Mouse (Mus musculus) skeletal muscle tissue, adult 2 months (tissue): ENCODE data around the gene Slc25a22.
"Not testable (repeated sequence)": the region's sequence is repeated elsewhere in the genome, so short reads cannot be mapped to it uniquely, and the experiment has no call there.

Experiments used
- DNase-seq: peaks from one replicate; pipeline ENCODE4 v3.0.0-alpha.2; 2012; ENCODE audit warnings: low read depth, low spot score

Gene Slc25a22

DNA sequence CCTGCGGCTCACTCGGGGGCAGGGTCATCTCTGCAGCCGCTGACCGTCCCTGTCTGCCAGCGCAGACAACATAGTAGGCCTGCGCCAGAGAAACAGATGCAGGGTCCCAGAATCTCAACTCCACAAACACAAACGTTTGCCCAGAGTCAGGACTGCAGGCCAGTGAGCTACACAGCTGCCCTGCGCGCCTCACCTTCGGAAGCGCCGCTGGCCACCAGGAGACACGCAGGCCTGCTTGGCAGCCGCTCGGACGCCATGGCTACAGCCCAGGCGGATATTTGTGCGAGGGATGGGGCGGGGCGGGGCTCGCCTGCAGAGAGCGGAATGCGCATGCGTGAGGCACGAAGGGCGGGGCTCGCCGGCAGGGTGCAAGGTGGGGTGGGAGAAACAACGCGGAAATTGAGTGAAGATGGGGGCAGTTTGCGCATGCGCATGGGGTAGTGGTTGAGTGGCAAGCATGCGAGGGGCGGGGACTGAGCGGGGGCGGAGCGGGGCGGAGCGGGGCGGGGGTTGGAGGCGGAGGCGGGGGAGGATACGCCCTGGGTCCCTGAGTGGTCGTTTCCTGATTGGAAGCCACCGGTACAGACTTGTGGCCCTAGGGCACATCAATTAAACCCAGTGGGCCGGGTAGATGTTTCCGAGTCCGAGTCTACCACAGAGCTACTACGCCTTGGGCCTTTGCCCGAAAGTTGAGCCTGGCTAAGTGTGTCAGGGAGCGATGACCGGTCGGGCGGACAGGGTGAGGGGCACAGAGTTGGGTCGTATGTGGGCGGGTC is 23.7 kb downstream of the Slc25a22 start, which contains the start of gene Gatd1:
Gene Gatd1, minus strand, starts transcription at position 328 of the 776 bp plus-strand sequence.
- DNase-seq, result peak; percentile 100

GRCm38 (mm10) chr7:141413331-141413730 is 24.4 kb downstream of the Slc25a22 start:
- DNase-seq, result no peak

DNA sequence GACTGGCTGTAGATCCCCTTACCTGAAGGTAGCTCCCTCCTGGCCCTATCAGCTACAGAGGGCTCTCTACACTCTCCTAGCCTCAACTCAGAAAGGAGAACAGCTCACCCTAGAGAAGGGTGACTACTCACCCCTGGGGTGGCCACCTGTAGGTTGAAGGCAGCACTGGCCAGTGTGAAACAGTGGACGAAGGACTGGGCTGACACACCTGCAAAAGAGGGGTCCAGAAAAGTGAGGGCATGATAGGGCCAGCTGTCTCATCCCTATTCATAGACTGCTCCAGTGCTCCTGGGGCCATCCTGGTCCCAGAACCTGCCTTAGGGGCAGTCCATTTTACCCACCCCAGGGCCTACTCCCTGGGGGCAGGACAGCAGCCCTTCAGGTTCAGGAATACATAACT is 26.0 kb downstream of the Slc25a22 start:
- DNase-seq, result no peak

DNA sequence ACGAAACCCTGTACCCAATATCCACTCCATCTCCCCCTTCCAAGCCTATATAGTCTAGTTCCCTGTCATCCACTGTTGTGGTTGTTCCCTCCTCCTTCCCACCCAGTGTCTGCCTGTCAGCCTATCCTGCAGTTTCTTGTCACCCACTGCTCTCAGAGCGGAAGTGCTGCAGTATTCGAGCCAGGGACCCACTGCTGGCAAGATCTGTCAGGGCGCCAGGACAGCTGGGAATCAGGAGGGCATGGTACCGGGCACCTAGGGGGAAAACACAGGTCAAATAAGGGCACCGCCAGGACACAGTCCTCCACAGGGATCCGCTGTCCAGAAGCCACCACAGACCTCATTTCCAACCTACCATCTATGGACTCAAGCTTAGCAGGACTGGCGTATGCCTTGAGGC is 27.1 kb downstream of the Slc25a22 start:
- DNase-seq, result no peak

DNA sequence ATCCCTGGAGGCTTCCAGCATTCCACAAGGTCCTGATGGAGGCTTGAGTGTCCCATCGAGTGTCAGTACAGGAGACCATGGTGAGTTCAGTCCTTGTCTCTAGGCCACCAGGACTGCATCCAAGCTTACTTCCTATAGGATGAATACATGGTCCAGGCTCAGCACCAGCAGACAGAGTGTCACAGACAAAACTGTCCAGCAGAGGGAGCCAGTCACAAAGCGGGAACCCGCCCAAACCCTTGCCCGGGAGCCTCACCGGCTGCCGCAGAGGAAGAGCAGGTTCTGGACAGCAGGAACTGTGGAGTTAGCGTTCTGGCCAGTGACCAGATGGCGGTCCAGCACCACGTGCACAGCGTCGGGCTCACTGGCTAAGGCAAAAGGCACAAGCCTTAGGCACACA is 28.9 kb downstream of the Slc25a22 start:
- DNase-seq, result peak; percentile 74

- DNase-seq, result not testable (repeated sequence)
These were observed 30.0 kb downstream of the Slc25a22 start for GRCm38 (mm10) chr7:141407670-141408069.

DNA sequence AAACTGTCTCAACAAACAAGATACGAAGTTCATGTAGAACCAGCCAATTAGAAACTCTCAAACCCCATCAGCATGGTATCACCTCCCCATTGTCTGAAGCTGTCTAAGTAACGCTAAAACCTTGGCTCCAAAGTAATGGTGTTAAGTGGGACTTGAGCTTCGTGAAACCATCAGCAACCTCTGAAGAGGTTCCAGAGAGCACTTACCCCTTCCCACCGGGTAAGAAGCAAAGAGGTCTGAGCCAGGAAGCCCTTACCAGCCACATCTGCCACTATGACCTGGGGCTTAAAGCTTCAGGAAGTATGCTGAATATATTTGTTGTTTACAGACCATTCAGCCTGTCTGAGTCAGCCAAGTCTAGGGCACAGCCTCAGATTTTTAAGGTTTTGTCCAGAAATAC is 32.2 kb downstream of the Slc25a22 start:
- no peak for DNase-seq

GRCm38 (mm10) chr7:141403305-141403704 is 34.4 kb downstream of the Slc25a22 start:
- DNase-seq, result no peak

GRCm38 (mm10) chr7:141395348-141395747 is 42.3 kb downstream of the Slc25a22 start:
- DNase-seq, result no peak

DNA sequence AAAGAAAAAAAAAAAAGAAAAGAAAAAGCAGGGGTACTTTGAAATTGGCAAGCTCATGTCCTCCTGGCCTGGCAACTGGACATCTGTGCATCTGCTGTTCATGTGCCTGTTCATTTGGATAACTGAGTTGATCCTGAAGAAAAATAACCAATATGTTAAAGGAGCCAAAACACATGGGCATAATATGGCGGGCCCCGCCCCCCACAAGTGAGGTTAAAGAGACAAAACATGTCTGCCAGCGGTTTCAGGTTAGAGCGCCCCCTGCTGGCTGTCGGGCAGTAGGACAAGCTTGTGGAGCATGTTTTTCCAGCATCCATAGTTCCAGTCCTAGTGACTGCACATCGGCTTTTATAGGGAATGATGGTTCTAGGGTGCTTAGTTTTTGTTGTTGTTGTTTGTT is 42.9 kb downstream of the Slc25a22 start:
- DNase-seq, result no peak

GRCm38 (mm10) chr7:141394158-141394557 is 43.5 kb downstream of the Slc25a22 start:
- no peak for DNase-seq

- DNase-seq, result no peak
These were observed 45.0 kb downstream of the Slc25a22 start for GRCm38 (mm10) chr7:141392552-141393222.

DNA sequence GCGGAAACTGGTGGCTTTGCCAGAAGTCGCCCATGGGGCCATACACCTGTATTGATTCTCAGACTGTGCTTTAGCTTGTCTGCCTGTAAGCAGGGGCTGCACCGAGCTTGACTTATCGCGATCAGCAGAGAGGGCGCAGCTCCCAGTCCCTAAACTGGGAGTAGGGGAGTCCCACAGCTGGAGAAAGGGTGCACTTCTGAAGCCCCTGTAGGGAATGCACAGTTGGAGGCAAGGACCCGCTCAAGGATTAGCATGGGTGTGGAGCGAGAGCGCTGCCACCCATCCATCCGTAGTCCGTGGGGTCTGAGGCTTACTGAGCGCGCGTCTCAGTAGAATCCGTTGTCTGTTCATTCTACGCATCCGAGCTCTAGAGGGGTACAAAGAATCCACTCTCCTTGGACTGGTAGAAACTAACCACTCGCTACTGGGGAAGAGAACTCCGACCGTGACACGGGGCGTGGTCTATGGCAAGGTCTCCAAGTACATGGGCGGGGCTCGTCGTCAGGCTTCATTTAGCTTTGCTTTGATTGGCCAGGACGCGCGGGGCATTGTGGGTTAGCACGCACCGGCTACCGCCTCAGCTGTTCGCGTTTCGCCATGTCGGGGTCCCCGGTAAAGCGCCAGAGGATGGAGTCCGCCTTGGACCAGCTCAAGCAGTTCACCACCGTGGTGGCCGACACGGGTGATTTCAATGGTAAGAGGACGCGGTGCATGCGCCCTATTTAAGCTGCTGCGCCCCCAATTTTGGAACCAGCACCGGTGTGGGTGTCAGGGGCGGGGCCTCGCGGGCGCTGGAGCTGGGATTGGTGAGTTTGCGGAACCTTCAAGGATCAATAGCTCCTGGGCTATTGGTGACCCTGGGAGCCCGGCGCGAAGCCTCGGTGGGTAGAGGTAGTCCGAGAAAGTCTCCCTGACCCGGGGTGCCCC is 45.8 kb downstream of the Slc25a22 start, which contains the start of gene Taldo1:
Gene Taldo1, plus strand, starts transcription at position 575 of the 927 bp plus-strand sequence.
- peak; percentile 89 for DNase-seq

DNA sequence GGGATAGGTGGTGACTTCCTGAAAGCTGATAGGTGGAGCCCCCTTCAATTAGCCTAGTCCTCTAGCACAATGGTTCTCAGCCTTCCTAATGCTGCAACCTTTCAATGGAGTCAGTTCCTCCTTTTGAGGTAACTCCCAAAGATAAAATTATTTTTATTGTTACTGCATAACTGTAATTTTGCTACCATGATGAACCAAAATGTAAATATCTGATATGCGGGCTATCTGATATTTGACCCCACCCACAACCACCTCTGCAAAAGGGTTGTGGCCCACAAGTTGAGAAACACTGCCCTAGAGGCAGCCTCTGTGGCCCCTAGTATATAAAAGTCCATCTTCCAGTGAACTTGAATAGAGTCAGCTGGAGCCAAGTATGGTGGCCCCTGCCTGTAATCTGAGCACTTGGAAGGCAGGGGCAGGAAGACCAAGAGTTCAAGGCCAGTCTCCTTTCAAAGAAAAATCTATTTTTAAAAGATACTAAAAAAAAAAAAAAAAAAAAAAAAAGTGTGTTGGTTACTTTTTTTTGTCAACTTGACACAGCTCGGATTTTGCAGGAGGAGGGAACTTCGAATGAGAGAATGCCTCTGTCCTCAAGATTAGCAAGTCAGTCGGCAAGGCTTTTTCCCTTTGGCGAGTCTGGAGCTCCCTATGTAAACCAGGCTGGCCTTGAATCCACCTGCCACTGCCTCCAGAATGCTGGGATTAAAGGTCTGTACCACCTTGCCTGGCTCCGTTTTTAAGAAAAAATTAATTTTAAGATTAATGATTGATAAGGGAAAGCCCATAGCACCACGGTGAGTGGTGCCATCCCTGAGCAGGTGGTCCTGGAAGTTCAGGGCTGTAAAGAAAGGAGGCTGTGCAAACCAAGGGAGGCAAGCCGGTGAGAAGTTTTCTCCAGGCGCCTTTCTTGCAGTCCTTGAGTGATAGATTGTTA is 47.1 kb downstream of the Slc25a22 start:
- DNase-seq, result no peak

DNA sequence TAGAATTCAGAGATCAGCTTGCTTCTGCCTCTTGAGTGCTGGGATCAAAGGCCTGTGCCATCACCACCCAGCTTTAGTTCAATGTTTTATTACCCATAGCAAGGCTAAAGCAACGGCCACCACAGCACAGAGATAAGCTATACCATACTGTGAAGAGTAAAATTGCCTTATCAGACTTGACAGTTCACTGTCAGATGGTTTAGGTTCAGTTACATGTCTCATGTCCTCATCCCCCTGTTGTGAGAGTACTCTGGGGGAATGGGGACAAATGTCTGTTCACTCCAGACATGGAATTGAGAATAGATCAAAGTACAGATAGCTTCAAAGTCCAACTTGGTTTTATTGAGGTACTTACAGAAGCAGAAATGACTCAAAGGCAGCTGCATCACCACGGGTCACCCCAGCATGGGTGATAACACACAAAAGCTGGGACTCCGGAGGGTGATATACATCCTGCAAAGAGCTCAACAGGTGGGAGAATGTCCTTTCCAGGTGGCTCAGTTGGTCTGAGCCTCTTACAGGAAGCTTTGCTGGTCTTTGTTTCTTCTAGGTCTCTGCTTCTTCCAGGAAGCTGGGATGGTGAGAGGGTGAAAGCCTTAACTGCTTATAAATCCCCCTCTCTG is 49.1 kb downstream of the Slc25a22 start:
- DNase-seq, result no peak

DNA sequence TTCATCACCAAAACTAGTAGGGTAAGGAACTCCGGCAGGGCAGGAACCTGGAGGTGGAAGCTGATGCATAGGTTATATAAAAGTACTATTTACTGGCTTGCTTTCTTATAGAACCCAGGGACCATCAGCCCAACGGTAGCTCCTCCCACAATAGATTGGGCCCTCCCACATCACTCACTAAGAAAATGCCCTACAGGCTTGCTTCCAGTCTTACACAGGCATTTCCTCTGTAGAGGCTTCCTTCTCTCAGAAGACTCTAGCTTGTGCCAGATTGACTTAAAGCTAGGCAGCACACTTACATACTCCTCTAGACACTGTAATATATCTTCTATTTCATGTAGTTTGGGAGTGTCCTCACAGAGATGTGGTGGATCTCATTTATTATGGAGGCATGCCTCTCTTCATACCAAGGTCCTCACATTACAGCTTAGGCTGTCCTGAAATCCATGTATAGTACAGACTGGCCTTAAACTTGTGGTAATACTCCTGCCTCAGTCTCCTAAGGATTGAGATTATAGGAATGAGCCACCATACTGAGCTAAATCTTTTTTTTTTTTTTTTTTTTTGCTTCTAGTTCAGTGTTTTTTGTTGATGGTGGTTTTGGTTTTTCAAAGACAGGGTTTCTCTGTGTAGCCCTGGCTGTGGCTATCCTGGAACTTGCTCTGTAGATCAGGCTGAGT is 49.7 kb downstream of the Slc25a22 start:
- DNase-seq, result no peak

GRCm38 (mm10) chr7:141381068-141381835 is 56.4 kb downstream of the Slc25a22 start:
- DNase-seq, result no peak
